Mouse (Mus musculus): ENCODE results near the gene Acvr1. TPM values are rescaled to one million over a fixed set of nuclear protein-coding genes. Genes with fewer than 3 reads are reported as not detected.

Acvr1 gene
- polyA plus RNA-seq, 1 experiment from 2014 or later, result 12.5 TPM

GRCm38 (mm10) chr2:58510192-58510591 lies 56.8 kb downstream of the Acvr1 start:
- 52% methylated on average over 8 of the region's 8 CpGs for WGBS
- H3K27ac ChIP-seq (replicated peaks in 1 of 2; ENCODE audit: control insufficient read depth in 1 of 2, insufficient read depth in 1 of 2, low read depth in 2 of 2, low read length in 2 of 2), result peak overlapping the region; percentile 63 to 65
- peak overlapping the region; percentile 51 for H3K4me2 ChIP-seq (ENCODE audit: low read length)
- H3K27me3 ChIP-seq (ENCODE audit: control insufficient read depth, insufficient read depth, low read length), result no peaks in the 10 kb centered on the region
- ATAC-seq (ENCODE audit: insufficient number of reproducible peaks, insufficient read depth, low FRiP score, low read depth), result no peak
- H3K9me3 ChIP-seq (ENCODE audit: control insufficient read depth, low read length), result no peaks in the 10 kb centered on the region
- H3K36me3 ChIP-seq (ENCODE audit: control insufficient read depth, insufficient read depth, low read length), result no peaks in the 10 kb centered on the region; the same call in 1 of the 2 replicates
- H3K4me3 ChIP-seq (ENCODE audit: control insufficient read depth in 1 of 2, insufficient read depth in 1 of 2, low read depth in 1 of 2, low read length in 2 of 2), result no peak overlapping the region
- H3K9ac ChIP-seq (ENCODE audit: low read length), result no peak overlapping the region; the same call in 1 of the 2 replicates
- H3K4me1 ChIP-seq (ENCODE audit: control insufficient read depth in 2 of 2, insufficient read depth in 2 of 2, low read length in 2 of 2), result peaks cover 30 to 74% of the 10 kb centered on the region in 2 experiments

- H3K9me3 ChIP-seq (ENCODE audit: control insufficient read depth, low read length), result no peaks in the 10 kb centered on the region
- no peak overlapping the region for H3K27ac ChIP-seq (replicated peaks in 1 of 2; ENCODE audit: control insufficient read depth in 1 of 2, insufficient read depth in 1 of 2, low read depth in 2 of 2, low read length in 2 of 2)
- H3K36me3 ChIP-seq (ENCODE audit: control insufficient read depth, insufficient read depth, low read length), result 0 out of 2 replicates have a peak, but pooled peaks cover under 1% of the 10 kb centered on the region
- H3K27me3 ChIP-seq (ENCODE audit: control insufficient read depth, insufficient read depth, low read length), result no peaks in the 10 kb centered on the region
- H3K4me2 ChIP-seq (ENCODE audit: low read length), result no peak overlapping the region
- H3K4me3 ChIP-seq (ENCODE audit: control insufficient read depth in 1 of 2, insufficient read depth in 1 of 2, low read depth in 1 of 2, low read length in 2 of 2), result no peak overlapping the region
- WGBS, result 79% methylated on average over 9 of the region's 9 CpGs
- no peak overlapping the region for H3K9ac ChIP-seq (ENCODE audit: low read length)
- peaks cover 24 to 51% of the 10 kb centered on the region in 2 experiments for H3K4me1 ChIP-seq (ENCODE audit: control insufficient read depth in 2 of 2, insufficient read depth in 2 of 2, low read length in 2 of 2)
- ATAC-seq (ENCODE audit: insufficient number of reproducible peaks, insufficient read depth, low FRiP score, low read depth), result no peak
These were observed 61.5 kb downstream of the Acvr1 start for GRCm38 (mm10) chr2:58505306-58506090.

DNA sequence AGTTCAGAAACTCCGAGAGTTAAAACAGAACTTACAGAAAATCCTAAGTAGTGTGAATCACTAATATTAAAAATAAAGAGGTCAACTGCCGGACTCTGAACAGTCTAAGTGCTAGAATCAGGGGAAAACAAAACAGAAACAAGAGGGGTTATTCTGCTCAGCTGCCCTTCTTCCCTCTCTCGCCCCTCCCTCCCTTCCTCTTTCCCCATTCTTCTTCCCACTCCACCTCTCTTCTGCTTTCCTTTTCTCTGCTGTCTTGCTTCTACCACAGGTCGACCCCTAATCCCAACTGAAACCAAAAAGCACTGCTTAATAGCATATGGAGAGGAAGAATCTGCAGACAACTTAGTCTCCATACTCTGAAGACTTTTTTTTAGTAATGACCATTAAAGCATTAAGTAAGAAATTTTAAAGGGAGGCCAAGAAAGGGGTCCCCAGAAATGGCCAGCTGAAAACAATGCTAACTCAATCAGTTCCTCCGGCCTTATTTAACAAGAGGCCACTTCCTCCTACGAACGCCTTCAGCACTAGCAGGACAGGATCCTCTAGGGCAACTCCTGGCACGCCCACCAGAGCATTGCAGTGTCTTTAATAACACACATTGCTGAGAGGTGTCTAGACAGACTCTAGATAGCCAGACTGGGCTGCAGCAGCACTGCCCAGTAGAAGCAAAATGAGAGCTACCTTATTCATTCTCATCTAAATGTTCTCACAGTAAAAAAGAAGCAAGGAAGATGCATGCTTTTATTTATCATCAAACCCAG lies 70.1 kb downstream of the Acvr1 start:
- ATAC-seq (ENCODE audit: insufficient number of reproducible peaks, insufficient read depth, low FRiP score, low read depth), result 0 out of 2 replicates have a peak, but pooled peaks have one; percentile 56
- peak overlapping the region in 1 of 2 experiments; percentile 45; a peak in 2 of 4 replicates for H3K27ac ChIP-seq (replicated peaks in 1 of 2; ENCODE audit: control insufficient read depth in 1 of 2, insufficient read depth in 1 of 2, low read depth in 2 of 2, low read length in 2 of 2)
- H3K9me3 ChIP-seq (ENCODE audit: control insufficient read depth, low read length), result peaks cover 4% of the 10 kb centered on the region; the same call in 1 of the 2 replicates
- H3K27me3 ChIP-seq (ENCODE audit: control insufficient read depth, insufficient read depth, low read length), result no peaks in the 10 kb centered on the region
- no peak overlapping the region for H3K4me2 ChIP-seq (ENCODE audit: low read length)
- no peak overlapping the region for H3K4me3 ChIP-seq (ENCODE audit: control insufficient read depth in 1 of 2, insufficient read depth in 1 of 2, low read depth in 1 of 2, low read length in 2 of 2)
- peaks cover 4 to 18% of the 10 kb centered on the region in 2 experiments for H3K4me1 ChIP-seq (ENCODE audit: control insufficient read depth in 2 of 2, insufficient read depth in 2 of 2, low read length in 2 of 2)
- 42% methylated on average over 8 of the region's 8 CpGs for WGBS
- no peak overlapping the region for H3K9ac ChIP-seq (ENCODE audit: low read length)
- H3K36me3 ChIP-seq (ENCODE audit: control insufficient read depth, insufficient read depth, low read length), result peaks cover 12% of the 10 kb centered on the region

- WGBS, result 62% methylated on average over 3 of the region's 3 CpGs
These were observed 71.7 kb downstream of the Acvr1 start for GRCm38 (mm10) chr2:58495271-58495670.

GRCm38 (mm10) chr2:58493685-58494635 lies 73.0 kb downstream of the Acvr1 start:
- no peak for ATAC-seq (ENCODE audit: insufficient number of reproducible peaks, insufficient read depth, low FRiP score, low read depth)
- Histone ChIP-seq H3K4me3 (ENCODE audit: control insufficient read depth in 1 of 2, insufficient read depth in 1 of 2, low read depth in 1 of 2, low read length in 2 of 2) (no peak overlapping the region), H3K4me1 (ENCODE audit: control insufficient read depth in 2 of 2, insufficient read depth in 2 of 2, low read length in 2 of 2) (peaks cover 16 to 32% of the 10 kb centered on the region in 2 experiments), H3K4me2 (ENCODE audit: low read length) (no peak overlapping the region), H3K36me3 (ENCODE audit: control insufficient read depth, insufficient read depth, low read length) (peaks cover 7% of the 10 kb centered on the region), H3K9me3 (ENCODE audit: control insufficient read depth, low read length) (peaks cover 4% of the 10 kb centered on the region; the same call in 1 of the 2 replicates), H3K27me3 (ENCODE audit: control insufficient read depth, insufficient read depth, low read length) (no peaks in the 10 kb centered on the region), H3K27ac (replicated peaks in 1 of 2; ENCODE audit: control insufficient read depth in 1 of 2, insufficient read depth in 1 of 2, low read depth in 2 of 2, low read length in 2 of 2) (no peak overlapping the region), H3K9ac (ENCODE audit: low read length) (no peak overlapping the region)
- 93% methylated on average over 18 of the region's 18 CpGs for WGBS

More at GRCm38 (mm10) chr2:58495271-58495670, 71.7 kb downstream of the Acvr1 start:
- peak overlapping the region; percentile 48 to 56; a peak in 2 of 4 replicates for H3K27ac ChIP-seq (replicated peaks in 1 of 2; ENCODE audit: control insufficient read depth in 1 of 2, insufficient read depth in 1 of 2, low read depth in 2 of 2, low read length in 2 of 2)
- H3K4me1 ChIP-seq (ENCODE audit: control insufficient read depth in 2 of 2, insufficient read depth in 2 of 2, low read length in 2 of 2), result peaks cover 4 to 20% of the 10 kb centered on the region in 2 experiments
- H3K4me3 ChIP-seq (ENCODE audit: control insufficient read depth in 1 of 2, insufficient read depth in 1 of 2, low read depth in 1 of 2, low read length in 2 of 2), result no peak overlapping the region
- H3K4me2 ChIP-seq (ENCODE audit: low read length), result no peak overlapping the region
- H3K36me3 ChIP-seq (ENCODE audit: control insufficient read depth, insufficient read depth, low read length), result peaks cover 9% of the 10 kb centered on the region
- peaks cover 4% of the 10 kb centered on the region; the same call in 1 of the 2 replicates for H3K9me3 ChIP-seq (ENCODE audit: control insufficient read depth, low read length)
- no peaks in the 10 kb centered on the region for H3K27me3 ChIP-seq (ENCODE audit: control insufficient read depth, insufficient read depth, low read length)
- no peak overlapping the region for H3K9ac ChIP-seq (ENCODE audit: low read length)
- no peak for ATAC-seq (ENCODE audit: insufficient number of reproducible peaks, insufficient read depth, low FRiP score, low read depth)

DNA sequence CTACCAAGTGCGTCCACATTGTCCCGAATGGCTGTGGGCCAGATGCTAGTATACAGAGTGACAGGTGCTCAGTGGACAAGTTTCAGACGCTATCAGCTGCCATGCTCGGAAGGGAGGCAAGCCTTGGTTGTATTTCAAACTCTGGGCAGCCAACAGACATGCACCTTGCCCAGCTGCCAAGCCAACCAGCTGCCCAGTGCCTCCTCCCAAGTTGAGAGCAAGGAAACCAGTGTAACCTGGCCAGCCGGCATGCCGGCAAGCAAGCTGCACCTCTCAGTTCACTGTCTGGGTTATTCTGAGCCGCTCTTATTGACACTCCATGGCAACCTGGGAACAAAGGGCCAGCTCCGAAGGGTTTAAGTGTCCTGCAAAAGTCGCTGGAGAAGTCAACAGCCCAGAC lies 77.7 kb downstream of the Acvr1 start:
- Histone ChIP-seq H3K36me3 (ENCODE audit: control insufficient read depth, insufficient read depth, low read length) (no peaks in the 10 kb centered on the region), H3K27me3 (ENCODE audit: control insufficient read depth, insufficient read depth, low read length) (no peaks in the 10 kb centered on the region), H3K4me2 (ENCODE audit: low read length) (peak overlapping the region; percentile 42; the same call in 1 of the 2 replicates), H3K27ac (replicated peaks in 1 of 2; ENCODE audit: control insufficient read depth in 1 of 2, insufficient read depth in 1 of 2, low read depth in 2 of 2, low read length in 2 of 2) (peak overlapping the region; percentile 62 to 78), H3K4me3 (ENCODE audit: control insufficient read depth in 1 of 2, insufficient read depth in 1 of 2, low read depth in 1 of 2, low read length in 2 of 2) (no peak overlapping the region), H3K9ac (ENCODE audit: low read length) (no peak overlapping the region), H3K9me3 (ENCODE audit: control insufficient read depth, low read length) (no peaks in the 10 kb centered on the region), H3K4me1 (ENCODE audit: control insufficient read depth in 2 of 2, insufficient read depth in 2 of 2, low read length in 2 of 2) (peaks cover 47 to 60% of the 10 kb centered on the region in 2 experiments)
- no peak for ATAC-seq (ENCODE audit: insufficient number of reproducible peaks, insufficient read depth, low FRiP score, low read depth)
- 25% methylated on average over 9 of the region's 9 CpGs for WGBS

Measured in heart, embryonic 14.5 days (tissue).